Mouse (Mus musculus): ENCODE data around the gene Ltk.

Ltk gene

GRCm38 (mm10) chr2:119703171-119703570, 57.1 kb downstream of the Ltk start:
- no peak for DNase-seq (ENCODE audit: low read depth, low spot score)

Data from brain, embryonic 18.5 days (tissue).